Mouse (Mus musculus) lung, postnatal 4 days (tissue): ENCODE measurements around the gene Slc2a13.

Source experiments
- DNase-seq, 2 experiments: peaks; one replicate each; pipeline ENCODE4 v3.0.0; 2021

The Slc2a13 gene

DNA sequence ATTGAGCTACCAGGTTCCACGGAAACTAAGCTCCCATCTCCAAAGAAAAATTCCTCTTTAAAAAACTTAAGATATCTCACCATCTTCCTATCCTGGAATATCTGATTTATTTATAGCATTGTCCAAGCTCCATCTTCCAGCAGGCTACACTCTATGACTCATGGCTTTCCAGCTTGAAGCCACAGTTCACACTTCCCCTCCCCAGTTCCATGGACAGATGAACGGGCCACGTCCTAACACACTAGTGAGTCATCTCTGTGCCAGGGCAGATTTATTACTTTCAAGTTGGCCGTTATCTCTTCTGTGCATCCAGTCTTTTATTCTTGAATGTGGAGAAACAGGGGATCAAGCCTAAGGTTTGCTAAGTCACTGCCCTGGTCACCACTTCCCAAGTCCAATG is 78.0 kb downstream of the Slc2a13 start:
- DNase-seq, result no peak

DNA sequence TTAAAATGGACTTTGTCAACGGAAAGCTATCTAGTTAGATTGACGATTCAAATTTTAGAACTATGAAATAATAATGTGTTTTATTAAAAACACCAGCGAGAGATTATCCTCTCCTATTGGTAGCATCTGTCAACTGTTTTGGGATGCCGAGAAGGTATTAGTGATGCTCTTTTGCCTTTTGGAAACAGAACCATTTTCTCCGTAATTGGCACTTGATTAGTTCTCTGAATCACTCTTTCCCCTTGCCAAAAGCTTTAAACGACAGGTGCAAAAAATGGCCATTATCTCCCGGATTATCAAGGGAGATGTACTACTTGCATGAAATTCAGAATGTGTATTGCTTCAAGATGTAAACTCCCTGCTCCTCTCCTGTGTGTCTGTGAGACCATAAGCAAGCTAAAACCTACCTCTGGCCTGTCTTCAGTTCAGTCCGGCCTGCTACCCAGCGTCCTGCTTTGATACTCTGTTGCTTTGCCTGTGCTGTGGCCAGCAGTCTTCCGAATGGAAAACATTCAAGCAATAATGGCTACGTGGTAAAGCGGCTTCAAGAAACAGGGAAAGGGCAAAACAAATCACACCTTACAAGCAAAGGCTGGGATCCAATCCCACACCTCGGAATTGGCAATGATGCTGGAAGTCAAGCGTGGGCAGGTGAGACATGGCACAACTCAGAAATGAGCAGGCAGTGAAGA is 93.0 kb downstream of the Slc2a13 start:
- no peak for DNase-seq

DNA sequence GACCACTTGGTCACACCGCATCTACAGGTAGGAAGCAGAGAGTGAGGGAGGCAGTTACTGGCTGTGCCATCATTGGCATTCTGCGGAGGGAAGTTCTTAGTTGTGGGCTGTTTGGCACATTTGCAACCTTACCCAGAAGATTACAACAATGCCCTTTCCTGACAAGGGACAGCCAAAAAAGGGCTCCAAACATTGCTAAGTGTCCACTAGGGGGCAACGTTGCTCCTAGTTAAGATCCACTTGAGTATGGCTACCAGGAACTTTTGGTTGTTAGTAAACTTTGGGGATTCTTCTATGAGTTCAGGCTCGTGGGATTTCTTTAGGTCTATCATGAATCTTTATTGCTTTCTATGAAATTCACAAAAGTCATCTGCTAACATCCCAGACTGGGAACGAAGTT is 95.3 kb downstream of the Slc2a13 start:
- DNase-seq, result peak in 1 of 2 experiments; percentile 60

DNA sequence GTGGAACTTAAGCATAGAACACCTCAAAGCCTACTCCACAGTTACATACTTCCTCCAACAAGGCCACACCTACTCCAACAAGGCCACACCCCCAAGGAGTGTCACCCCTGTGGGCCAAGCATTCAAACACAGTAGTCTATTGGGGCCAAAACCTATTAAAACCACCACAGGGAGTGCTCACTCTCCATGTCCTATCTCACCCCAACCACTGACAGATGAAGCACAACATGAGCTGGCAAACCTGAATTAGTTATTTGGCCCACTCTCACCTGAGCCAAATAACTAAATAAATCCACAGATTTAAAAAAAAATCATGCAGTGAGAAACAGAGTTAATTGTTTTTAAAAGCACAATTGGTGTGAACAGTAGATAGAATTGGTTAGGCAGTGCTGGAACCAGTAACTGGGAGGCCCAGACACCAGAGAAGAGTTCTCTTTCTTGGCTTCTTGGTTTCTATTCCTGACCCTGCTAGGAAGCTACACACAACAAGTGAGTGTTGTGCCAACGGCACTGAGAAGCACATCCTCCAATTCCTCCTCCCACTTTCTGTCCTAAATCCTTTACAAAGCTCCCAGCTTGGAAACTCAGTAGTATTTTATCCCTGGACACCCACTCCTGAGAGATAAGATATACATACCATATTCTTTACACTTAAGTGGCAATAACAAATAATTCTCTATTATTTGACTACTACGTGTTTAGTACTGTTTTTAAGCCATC is 99.2 kb downstream of the Slc2a13 start:
- DNase-seq, result no peak

DNA sequence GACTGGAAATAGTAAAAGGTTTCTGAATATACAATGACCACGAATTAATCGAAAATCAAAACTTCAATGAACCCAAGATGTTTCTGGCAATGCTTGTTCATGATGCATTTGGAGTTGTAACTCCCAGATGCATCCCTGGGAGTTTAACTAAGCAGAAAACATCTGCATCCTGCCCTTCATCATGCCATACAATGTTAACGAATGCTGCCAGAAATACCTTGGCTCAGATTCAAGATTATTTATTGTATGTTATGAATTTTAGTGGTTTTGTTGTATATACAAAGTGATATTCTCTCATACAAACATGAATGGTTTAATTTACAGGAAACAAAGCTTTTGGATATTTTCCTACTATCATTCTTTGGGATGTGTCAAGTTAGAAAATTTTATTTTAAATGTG is 107.7 kb downstream of the Slc2a13 start:
- DNase-seq, result no peak

DNA sequence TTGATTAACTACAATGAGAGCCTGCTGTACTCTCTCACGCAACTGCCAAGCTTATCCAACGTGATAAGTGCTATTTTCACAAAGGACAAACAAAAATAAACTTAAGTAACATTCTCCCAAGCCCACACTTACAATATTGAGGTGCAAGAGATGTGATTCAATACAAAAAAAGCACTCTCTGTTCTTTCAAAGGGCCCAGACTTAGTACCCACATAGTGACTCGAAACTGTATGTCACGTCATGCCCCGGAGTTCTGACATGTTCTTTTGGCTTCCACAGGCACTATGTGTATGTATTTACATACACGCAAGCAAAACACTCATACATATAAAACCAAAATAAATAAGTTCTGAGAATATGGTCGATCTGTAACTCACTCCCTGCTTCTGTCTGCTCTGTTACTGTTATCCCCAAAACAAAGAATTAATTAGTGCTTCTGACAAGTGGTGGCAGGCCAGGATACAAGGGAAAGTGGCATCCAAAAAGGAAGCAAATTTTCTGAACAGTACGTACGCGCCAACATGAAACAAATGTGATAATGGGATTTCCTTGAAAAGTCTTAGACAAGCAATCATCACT is 109.1 kb downstream of the Slc2a13 start:
- DNase-seq, result no peak

DNA sequence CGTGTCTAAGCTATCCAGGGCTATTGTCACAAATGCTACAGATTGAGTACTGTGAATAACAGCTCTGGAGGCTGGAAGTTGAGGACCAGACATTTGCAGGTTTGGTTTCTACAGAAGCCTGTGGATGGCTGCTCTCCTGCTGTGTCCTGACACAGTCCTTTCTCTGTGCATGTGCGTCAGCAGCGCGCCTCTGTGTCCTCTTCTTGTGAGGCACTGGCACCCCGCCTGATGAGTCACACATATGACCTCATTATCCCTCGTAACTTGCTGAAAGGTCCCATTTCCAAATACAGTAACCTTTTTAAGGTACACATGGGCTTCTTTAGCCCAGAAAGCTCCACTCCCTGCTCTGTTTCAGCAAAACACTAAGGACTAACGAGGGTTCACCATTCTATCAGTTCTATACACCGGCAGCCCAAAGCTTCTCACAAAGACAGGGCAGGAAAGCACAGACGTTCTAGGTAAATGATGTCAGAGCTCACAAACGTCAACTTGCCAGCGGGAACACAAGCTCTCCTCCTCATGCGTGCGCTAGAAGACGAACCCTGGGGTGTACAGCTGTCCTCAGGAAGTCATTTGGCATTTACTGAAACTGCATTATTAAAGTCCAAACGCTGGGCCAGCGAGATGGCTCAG is 109.9 kb downstream of the Slc2a13 start:
- peak in 1 of 2 experiments; percentile 30 for DNase-seq

DNA sequence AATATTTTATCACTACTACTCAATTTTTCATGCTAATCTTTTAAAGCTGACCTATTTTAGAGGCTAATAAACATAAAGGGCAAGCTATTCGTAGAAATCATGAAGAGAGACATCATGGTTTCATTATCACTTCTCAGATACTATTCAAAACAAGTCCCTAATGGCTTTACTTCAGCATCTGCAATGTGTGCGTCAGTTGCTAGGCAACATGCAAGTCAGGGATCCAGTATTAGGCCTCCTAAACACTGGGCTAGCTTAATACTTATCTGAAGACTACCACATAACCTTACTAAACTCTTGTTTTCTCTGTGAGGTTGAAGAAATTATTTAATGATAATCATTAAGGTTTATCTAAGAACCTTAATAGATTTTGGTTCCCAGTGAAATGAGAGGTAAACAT is 111.1 kb downstream of the Slc2a13 start:
- no peak for DNase-seq

DNA sequence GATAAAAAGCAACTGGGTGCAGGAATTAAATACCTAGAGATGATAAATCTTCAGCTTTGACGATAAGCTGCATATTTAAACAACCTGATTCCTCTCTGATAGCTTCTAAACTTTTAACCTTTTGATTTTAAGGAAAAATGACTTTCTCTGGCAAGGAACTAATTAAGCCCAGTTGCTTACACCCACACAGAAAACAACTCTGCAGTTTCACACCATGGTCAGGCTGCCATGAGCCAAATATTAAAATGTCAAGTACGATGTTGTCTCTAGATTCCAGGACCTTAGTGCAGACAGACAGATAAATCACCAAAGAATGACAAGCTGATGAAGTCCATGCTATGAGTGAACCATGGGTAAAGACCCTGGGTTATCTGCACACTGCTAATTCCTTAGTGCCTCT is 115.9 kb downstream of the Slc2a13 start:
- DNase-seq, result no peak

DNA sequence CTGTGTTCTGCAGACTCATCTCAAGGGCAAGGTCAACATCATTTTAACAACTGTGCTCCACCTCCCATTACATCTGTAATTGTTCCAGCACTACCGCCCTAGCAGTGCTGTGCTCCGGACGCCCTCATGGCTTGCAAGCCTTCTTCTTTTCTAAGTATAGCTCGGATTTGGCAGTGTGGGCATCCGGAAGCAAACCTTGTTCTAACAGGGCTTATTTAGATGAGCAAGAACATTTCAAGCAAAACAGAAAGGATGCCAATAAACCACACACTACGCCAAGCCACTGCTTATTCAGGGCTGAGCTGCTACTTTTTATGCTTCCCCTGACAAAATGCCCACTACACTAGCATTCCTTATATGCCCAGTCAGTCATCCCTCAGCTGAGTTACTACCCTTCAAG is 127.7 kb downstream of the Slc2a13 start:
- no peak for DNase-seq

DNA sequence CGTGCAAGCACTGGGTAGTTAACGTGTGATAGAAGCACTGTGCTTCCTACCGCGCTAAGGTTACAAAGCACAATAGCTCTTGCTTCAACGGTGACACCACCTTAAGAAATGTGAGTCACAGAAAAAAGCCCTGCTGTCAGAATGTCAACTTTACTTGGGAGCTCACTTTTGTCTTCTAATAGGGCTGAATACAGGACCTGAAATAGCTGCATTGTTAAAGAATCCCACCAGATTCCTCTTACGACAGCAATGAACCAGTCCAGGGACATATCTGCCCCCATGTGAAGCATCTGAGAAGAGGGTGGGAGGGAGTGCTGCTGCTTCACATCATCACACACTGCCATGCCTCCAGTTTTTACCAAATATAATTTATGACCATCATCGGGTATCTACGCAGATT is 129.6 kb downstream of the Slc2a13 start:
- DNase-seq, result no peak

DNA sequence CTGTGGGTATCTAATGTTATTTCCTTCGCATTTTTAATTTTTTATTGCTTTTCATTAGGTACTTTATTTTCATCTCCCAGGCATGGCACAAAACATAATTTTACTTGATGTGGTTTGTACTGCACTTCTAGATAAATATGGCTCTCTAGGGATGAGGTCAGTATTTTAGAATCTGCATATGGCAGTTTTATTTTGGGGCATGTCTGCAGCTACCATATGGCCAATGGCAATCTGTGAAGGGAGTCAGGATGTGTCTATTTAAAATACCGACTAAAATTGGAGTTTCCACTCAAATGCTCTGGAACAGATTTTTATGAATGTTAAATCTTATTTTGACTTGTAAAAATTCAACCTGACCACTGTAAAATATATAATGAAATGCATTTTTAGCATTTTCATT is 133.2 kb downstream of the Slc2a13 start:
- no peak for DNase-seq

DNA sequence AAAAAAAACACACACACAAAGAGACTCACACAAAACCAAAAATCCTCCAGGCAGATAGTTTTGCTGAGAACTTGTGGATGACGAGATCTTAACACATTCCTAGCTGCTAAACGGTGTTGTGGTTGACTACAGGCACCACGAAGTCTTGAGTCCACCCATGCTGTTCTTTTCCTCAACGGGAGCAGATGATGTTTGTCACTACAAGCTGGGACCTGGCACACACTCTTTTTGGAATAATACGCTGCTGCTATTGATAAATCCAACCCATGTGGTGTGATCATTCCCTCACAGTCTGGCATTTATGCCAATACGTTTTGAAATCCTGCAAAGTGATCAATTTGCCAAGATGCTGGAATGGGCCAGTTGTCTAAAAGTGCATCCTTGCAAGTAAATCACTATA is 147.6 kb downstream of the Slc2a13 start:
- no peak for DNase-seq

DNA sequence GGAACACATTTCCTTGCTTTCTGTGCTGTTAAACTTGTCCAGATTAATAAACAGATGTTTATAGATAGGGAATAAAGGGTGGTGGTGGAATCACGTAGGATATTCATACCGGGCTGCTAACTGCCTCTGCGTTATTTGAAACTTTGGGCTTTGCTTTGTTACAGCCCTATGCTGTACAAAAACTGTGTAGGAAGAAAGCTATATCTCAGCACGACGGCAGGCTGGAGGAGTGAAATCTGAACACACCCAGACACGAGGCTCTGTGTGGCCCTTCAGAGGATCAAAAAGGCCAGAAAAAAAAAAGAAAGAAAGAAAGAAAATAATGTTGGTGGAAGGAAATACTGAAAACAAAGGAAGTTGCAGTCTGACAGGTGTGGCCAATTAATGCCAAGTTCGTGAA is 166.1 kb downstream of the Slc2a13 start:
- DNase-seq, result no peak

DNA sequence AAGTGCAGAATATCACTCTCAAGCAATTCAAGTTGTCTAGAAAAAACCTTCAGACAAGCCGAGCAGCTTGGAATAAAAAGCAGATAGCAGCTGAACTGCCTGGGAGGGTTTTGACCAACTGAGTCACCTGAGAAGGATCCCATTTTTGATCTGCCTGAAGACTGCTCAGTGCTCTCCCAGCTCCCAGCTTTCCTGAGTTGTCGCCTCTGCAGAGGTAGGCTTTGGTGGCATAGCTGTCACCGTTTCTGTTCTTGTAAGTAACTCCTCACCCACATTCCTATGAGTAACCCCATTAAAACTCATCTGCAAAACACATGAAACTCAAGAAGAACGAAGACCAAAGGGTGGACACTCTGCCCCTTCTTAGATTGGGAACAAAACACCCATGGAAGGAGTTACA is 177.9 kb downstream of the Slc2a13 start:
- DNase-seq, result no peak

DNA sequence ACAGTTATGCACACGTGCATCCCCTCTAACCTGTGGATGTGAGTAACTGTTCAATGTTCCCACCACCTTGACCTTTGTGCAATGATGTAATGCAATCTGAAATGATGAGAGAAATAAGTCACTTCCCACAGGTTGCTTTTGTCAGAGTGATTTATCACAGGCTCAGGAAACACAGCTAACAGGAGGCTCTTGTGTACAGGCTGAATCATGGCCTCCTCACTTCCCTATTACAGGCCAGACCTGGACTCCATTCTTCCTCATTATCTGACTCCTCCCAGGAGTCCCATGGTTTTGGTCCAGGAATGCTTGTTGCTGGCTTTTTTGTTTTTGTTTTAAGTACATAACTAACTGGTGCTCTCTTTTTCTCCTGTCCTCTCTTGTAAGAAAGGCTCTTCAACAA is 189.4 kb downstream of the Slc2a13 start:
- DNase-seq, result no peak

DNA sequence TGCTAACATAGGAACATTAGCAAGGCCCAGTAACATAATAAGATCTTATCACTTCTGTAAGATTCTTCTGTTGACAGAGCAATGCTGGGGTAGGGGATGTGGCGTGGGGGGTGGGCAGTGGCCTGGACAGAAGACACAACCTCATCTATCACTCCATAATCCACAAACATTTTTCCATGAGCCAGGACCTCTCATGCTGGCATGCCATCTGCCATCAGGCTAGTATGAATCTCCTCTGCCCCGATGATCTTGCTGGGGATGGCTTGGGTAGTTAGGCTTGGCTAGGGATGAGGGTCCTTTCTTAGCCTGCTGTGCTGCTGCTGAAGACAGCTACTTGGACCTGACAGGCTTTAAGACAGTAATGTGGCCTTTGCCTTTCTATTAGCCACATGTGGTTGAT is 190.5 kb downstream of the Slc2a13 start:
- DNase-seq, result no peak

DNA sequence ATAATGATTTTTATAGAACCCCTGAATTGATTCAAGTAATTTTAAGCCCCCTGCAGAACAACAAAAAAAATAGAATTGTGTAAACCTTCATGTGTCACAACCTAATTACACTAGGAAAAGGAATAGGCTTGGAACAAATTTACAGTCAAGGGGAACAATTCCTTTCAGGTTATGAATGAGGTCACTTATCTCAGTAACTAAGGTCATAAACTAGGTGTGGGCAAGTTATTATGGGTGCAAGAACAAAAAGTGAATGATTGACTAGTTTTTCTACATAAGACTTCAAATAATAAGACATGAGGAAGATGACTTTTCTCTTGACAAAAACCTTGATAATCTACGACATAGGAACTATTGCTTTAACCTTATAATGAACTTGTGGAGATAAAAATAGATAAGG is 191.2 kb downstream of the Slc2a13 start:
- no peak for DNase-seq

DNA sequence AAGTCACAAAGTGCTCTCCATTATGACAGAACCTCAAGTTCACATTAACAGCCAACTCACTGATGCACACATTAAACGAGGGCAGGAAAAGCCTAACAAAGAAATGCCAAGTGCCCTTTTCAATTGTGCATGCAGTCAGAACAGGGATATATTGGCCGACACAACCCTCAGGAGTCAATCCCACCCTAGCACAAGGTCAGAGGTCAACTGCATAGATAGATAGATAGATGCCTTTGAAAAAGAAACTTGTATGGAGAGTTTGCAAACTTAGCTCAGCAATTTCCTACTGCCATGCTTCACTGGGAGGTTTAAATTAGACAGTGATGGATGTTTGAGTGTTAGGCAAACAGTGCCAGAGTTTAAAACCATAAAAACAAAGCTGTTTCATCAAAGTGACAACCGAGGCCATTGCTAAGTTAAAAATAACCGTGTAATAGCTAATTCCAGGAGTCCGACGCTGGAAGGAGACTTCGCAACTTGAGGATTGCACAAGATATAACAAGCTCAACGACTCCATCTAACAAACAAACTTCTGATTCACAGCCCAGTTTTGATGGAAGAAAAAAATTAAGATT is 194.2 kb downstream of the Slc2a13 start:
- DNase-seq, result no peak

DNA sequence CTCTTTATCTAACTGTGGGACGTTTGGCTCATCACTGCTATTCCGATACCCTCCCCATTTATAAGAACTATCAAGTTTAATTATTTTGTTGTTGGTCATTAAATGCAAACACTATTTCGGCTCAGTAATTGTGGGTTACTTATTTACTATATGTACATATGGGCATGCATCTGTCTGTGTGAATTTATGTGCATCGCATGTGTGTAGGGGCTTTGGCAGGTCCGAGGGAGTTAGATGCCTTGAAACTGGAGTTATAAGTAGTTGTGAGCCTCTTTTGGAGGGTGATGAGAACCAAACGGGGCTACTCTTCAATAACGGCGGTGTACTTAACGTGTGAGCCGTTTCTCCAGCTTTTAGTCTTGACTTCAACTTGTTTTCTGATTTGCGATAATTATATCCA is 195.5 kb downstream of the Slc2a13 start:
- DNase-seq, result no peak

DNA sequence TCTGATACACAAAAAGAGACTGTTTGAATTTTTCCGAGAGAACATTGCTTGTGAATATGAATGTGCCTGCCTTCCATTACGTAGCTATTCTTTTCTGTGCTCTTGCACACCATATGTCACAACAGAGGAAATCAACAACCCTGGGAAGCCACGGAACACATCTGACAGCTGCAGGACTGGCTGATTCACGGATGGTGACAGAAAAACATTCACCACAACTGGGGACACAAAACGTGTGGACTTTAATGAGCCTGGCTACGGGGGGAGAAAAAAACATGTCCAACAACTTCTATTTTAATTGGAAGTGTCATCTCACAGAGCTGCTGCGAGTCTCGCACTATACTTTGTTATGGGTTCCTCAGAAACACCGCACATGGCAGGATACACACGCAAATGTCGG is 196.0 kb downstream of the Slc2a13 start:
- no peak for DNase-seq

DNA sequence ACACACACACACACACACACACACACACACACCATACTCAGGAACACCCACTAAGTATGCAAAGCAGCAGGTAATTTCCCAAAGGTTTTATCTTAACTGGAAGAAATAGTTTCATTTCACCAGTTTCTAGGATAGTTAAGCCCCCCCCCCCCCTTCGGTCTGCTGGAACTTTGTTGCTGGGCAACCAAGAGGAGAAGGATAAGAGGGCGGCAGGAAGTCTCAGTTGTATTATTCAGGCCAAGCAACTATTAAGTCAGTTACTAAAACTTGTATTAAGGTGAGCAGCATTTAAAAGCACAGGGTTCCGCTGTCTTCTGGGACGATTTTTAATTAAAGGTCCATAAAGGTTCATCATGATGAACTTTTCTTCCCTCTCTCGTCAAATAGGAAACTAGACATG is 198.6 kb downstream of the Slc2a13 start:
- DNase-seq, result no peak

DNA sequence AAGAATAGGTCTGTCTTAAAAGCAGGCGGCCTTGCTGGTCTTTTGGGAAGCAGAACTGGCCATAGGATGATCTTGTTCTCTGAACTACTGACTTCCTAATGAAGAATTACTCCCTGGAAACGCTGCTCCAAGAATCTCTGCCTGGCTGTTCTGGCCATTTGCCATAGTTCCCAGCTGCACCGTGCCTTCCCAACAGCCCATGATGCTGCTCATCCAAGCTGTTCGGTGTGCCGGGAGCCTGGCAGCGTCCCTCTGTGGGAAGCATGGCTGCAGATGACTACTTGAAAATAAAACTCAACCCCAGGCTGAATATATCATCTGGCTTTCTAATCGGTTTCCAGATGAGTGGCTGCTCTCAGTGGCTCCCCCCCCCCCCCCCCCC is 199.9 kb downstream of the Slc2a13 start:
- peak; percentile 62 to 87 for DNase-seq
